Mouse (Mus musculus) gastrocnemius, postnatal 4 days (tissue): ENCODE data around the gene Mvk. TPM values are rescaled to one million over a fixed set of nuclear protein-coding genes. Genes with fewer than 3 reads are reported as not detected.

ENCODE experiments used
- DNase-seq, 2 experiments: peaks; one replicate each; pipeline ENCODE4 v3.0.0; 2021 to 2022; ENCODE audit warnings: low spot score in 2 of 2, mixed read lengths in 2 of 2
- total RNA-seq, 2 experiments: library from RNA; stranded (reverse); gene quantifications; 2 replicates each; pipeline ENCODE4 v1.2.3; 2021

The Mvk gene
- total RNA-seq, 2 experiments from 2014 or later, result 20.8 to 24.2 TPM

DNA sequence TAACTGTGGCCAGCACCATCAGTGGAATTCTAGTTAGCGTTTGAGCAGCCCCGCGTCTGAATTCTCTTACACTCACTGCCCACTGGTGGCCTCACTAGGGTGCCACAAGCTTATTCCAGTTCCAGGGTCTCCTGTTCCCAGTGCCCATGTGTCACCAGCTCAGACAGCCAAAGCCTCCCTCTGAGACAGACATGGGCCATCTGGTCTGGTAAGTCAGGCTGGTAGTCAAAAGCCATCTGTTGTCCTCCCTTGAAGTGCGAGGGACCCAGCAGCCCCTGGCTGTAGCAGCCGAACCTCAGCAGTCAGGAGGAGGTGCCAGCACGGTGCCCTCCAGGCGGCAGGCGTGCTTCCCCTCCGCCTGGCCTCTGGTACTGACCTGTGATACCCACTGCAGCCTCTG is 12.2 kb downstream of the Mvk start:
- no peak for DNase-seq

- DNase-seq, result no peak
Observed at GRCm38 (mm10) chr5:114456995-114457605, 13.0 kb downstream of the Mvk start.

DNA sequence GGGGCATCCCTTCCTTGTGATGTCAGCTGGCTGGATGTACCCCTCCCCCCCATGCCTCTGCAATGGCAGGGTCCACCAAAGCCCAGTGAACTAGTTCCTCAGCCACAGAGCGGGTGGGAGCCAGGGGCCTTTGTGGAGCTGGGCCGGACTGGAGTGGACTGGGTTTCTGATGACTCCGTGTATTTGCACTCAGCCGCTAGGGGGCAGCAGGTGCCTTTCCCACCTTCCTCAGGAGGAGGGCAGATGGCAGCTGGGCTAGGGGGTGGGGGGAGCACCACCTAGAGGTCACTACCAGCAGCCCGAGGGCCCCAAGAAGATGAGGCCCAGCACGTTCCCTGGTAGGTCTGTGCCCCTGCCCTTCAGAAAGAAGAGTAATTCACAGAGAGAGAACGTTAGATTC is 17.2 kb downstream of the Mvk start:
- peak; percentile 64 to 76 for DNase-seq

DNA sequence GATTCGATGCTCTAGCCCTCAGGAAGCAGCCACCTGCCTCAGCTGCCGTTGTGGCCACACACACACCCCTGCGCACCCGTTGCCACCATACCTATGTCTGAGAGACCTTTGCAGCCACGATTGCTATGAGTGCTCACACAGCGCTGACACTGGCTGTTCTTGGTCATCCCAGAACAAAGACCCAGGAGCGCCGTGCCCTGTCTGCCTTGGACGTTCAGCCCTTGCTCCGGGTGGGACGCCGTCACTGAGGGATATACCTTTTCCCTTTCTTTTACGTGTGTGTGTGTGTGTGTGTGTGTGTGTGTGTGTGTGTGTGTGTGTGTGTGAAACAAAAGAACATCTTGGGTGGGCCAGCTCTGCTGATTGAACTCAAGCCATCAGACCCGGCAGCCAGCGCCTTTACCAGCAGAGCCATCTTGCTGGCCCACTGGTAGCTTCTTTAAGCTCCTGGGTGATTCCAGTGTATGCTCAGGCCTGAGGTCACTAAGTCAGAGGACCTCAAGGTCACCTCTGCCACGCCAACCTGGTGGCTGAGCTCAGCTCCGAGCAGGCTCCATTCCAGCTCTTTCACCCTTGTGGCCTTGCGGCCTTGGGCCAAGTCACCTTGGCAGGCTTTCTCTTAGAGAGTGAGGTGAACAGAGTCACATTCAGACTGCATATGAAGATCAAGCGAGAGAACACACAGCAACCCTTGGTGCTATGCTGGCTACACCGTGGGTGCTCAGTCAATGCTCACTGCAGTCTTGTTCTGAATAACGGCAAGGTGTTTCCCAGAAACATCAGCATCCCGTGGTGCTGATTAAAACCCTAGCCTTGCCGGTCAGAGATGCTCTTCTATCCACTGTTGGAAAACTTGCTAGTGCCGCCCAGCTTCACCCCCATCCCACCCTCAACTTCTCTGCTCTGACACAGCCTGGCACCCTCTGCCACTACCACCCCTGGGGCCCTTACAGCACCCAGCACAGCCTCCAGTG is 18.3 kb downstream of the Mvk start:
- no peak for DNase-seq

DNA sequence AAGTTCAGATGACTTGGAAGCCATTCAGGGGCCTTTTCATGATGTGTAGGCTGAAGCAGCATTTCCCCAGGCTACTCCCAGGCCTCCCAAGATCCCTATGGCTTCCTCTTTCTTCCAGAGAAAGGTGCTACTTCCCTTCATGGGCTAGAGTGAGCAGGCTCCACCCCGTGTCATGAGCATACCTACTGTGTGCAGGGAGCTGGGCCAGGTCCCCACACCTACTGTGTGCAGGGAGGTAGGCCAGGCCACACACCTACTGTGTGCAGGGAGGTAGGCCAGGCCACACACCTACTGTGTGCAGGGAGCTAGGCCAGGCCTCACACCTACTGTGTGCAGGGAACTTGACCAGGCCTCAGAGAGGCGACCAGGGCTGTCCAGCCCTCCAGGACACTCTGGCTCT is 20.5 kb downstream of the Mvk start:
- no peak for DNase-seq

GRCm38 (mm10) chr5:114465641-114466040 is 21.6 kb downstream of the Mvk start:
- DNase-seq, result no peak

DNA sequence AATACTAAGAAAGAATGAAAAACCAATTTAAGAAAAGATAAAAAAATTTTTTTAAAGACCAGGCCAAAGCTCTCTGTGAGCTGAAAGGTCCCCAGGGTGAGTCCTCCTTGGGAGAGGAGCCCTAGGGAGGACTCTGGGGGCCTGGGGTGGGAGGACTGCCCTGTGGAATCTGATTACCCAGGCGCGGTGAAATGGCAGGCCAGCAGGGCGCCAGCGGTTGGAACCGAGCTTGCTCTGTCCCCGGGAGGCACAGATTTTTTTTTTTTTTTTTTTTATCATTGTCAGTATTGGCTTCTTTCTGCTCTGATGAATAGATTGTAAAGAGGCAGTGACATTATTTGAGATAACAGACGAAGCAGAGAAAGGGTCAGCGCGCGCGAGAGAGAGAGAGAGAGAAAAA is 22.9 kb downstream of the Mvk start:
- no peak for DNase-seq

DNA sequence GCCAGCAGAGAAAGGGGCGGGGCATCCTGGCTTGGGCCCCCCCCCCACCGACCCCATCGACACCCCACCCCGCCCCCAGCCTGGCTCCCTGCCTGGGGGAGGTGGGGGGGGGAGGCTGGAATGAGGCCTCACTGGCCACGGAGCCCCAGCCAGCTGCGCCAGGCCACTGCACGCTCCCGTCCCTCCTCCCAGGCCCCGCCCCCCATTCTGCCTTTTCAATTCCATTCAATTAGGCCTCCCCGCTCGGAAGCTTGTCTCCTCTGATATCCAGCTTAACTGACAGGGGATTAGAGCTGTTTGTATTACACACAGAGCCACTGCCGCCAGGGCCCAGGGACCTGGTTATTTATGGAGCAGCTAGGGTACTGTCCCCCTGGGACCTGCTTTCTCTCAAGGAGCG is 23.4 kb downstream of the Mvk start:
- peak; percentile 43 to 66 for DNase-seq

DNA sequence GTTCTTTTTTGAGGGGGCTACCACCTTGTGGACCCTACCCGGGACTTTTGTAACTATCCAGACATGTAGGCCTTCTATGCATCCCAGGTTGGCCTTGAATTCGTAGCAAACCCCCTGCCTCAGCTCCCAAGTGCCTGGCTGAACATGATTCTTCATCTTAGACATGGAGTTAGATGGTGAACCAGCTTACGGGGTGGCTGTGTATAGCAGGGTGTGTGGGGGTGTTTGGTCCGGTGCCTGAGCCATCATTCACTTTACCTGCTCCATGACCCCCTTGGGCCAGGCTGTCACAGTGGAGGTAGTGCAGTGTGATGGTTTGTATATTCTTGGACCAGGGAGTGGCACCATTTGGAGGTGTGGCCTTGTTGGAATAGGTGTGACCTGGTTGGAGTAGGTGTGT is 23.9 kb downstream of the Mvk start:
- no peak for DNase-seq

GRCm38 (mm10) chr5:114470359-114470758 is 26.3 kb downstream of the Mvk start:
- no peak for DNase-seq

DNA sequence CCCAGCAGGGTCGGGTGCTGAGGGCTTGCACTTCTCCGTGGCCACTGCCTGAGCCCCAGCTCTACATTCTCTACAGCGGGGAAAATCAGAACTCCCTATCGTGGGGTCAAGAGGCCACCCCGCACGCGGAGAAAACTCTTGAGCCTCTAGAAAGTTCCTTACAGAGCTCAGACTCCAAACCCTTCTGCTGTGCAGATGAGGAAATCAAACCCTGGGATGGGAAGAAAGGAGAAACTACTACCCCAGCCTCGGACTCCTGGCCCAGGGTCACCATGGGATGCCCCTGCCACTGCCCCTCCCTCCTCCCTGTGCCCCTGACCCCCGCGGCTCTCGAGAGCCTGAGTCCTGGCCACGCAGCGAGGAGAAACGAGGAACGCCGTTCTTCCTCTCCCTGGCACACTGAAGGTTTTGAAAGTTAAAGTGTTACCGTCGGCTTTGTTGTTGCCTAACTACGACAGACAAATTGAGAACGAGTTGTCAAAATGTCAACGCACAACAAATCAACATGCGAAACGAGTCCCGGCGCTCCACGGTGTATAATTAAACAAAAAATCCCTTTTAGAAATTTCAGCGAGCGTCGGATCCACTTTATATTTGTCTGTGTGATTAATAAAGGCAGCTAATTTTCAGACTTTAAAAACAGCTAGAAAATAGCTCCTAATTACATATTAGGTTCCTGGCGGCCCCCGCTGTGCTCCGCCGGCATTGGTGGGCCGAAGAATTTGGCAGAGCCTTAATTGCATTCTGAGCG is 30.8 kb downstream of the Mvk start:
- no peak for DNase-seq

GRCm38 (mm10) chr5:114478267-114478666 is 34.2 kb downstream of the Mvk start:
- DNase-seq, result no peak

- no peak for DNase-seq
Observed at GRCm38 (mm10) chr5:114482587-114483011, 38.5 kb downstream of the Mvk start.

- DNase-seq, result no peak
Observed at GRCm38 (mm10) chr5:114485685-114486084, 41.6 kb downstream of the Mvk start.

DNA sequence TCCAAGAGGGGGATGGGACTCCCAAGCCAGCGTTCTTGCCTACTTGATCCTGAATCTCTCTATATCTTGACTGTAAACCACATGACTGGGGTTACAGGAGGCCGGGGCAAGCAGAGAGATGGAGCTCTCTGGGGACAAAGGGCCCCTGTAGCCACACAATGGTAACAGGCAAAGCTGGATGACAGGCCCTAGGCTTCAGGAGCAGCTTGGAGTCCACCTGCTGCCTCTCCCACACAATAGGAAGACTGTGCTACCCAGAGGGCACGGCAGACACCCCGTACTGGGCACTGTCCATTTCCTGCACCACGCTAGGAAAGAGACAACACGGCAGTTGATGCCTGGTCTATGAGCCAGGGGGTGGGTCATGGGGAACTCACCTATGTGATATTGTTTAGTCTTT is 45.5 kb downstream of the Mvk start:
- DNase-seq, result no peak

DNA sequence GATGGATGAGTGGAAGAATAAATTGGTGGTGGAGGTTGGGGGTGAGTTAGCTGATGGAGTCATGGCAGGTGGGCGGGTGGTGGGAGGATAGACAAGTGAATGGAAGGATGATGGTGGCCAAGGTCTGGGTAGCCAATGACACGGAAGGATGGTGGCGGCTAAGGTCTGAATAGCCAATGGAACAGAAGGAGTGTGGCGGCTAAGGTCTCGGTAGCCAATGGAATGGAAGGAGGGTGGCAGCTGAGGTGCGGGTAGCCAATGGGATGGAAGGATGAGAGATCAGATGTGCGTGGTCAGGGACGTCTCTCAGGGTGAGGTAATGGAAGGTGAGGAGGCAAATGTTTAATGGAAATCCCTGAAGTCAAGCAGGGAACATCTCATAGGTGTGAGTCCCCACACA is 46.2 kb downstream of the Mvk start:
- no peak for DNase-seq

DNA sequence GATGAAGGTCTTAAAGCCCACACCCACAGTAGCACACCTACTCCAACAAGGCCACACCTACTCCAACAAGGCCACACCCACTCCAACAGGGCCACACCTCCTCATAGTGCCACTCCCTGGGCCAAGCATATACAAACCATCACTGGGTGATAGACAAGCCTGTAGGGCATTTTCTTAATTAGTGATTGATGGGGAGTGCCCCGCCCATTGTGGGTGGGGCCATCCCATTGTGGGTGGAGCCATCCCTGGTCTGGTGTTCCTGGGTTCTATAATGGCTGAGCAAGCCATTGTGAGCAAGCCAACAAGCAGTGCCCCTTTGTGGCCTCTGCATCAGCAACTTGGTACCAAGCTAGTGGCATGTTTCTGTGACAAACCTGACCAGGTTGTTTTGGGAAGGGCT is 50.7 kb downstream of the Mvk start:
- no peak for DNase-seq

DNA sequence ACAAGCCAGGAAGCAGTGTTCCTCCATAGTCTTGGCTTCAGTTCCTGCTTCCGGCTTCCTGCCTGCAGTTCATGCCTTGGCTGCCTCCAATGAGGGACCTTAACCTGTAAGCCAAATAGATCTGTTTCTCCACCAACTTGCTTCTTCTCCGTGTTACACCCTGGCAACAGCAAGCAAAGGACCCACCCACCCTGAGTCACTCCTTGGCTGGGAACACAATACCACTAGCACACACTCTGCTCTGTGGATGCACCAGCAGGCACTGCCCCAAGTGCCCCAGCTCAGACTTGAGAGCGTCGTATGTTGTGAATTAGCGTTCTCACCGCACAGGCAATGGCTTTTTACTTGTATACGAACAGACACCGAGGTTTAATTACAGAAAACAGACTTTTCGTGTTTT is 57.2 kb downstream of the Mvk start:
- DNase-seq, result no peak

- DNase-seq, result no peak
Observed at GRCm38 (mm10) chr5:114504826-114505225, 60.8 kb downstream of the Mvk start.

- no peak for DNase-seq
Observed at GRCm38 (mm10) chr5:114505260-114506085, 61.4 kb downstream of the Mvk start.

GRCm38 (mm10) chr5:114507394-114507793 is 63.3 kb downstream of the Mvk start:
- DNase-seq, result no peak
